Mouse (Mus musculus) hindbrain, postnatal 0 days (tissue): Measurements from ENCODE around the gene Snrnp25. TPM values are rescaled to one million over a fixed set of nuclear protein-coding genes. Genes with fewer than 3 reads are reported as not detected.

ENCODE experiments used
- ATAC-seq: fragments of 200-750 bp; cut with Nextera tagmentation; 2 replicates; pipeline ENCODE4 v1.8.0; 2017; ENCODE audit warnings: mild to moderate bottlenecking, moderate TSS enrichment, moderate library complexity
- DNase-seq: peaks from one replicate; pipeline ENCODE4 v3.0.0-alpha.2; 2015; ENCODE audit warnings: low spot score
- H3K27ac ChIP-seq: fragments of 300-500 bp; sonication (generic); 2 replicates; pipeline ENCODE4 v1.5.1; 2014; ENCODE audit warnings: mild to moderate bottlenecking
- H3K27me3 ChIP-seq: fragments of 300-500 bp; sonication (generic); 2 replicates; pipeline ENCODE4 v1.6.1; 2014; ENCODE audit warnings: low read length, mixed read lengths; ENCODE audit not compliant: insufficient read depth
- H3K36me3 ChIP-seq: fragments of 300-500 bp; sonication (generic); 2 replicates; pipeline ENCODE4 v1.6.1; 2014; ENCODE audit warnings: low read length, mixed read lengths; ENCODE audit not compliant: insufficient read depth
- H3K4me1 ChIP-seq: fragments of 300-500 bp; sonication (generic); 2 replicates; pipeline ENCODE4 v1.6.1; 2014; ENCODE audit warnings: antibody characterized with exemption, low read length, mixed read lengths; ENCODE audit not compliant: insufficient read depth
- H3K4me2 ChIP-seq: fragments of 300-500 bp; sonication (generic); 2 replicates; pipeline ENCODE4 v1.6.1; 2014; ENCODE audit warnings: low read depth, mild to moderate bottlenecking, low read length, moderate library complexity, mixed read lengths
- H3K4me3 ChIP-seq: fragments of 300-500 bp; sonication (generic); 2 replicates; pipeline ENCODE4 v1.5.1; 2014; ENCODE audit warnings: low read length
- H3K9ac ChIP-seq: fragments of 300-500 bp; sonication (generic); replicated peaks from 2 replicates; pipeline ENCODE4 v1.6.1; 2014; ENCODE audit warnings: mild to moderate bottlenecking, low read length, moderate library complexity, mixed read lengths
- H3K9me3 ChIP-seq: fragments of 300-500 bp; sonication (generic); 2 replicates; pipeline ENCODE4 v1.6.1; 2016; ENCODE audit warnings: low read length, mixed read lengths
- CTCF ChIP-seq: IDR thresholded peaks from 2 replicates; pipeline ENCODE4 v1.5.1; 2016; ENCODE audit warnings: antibody characterized with exemption, control low read depth, low read depth
- WGBS: fragments of 180-500 bp; shearing (Covaris S2); extraction: QIAGEN DNeasy Blood & Tissue Kit; methylation state at CpG from one replicate; pipeline ENCODE4 v1.1.7; 2014; 5-methylcytosine and 5-hydroxymethylcytosine counted together
- polyA plus RNA-seq: library from polyadenylated mRNA; unstranded; fragments of >200 nt; fragmentation: Nextera tagmentation; extraction: Ambion mirVana; gene quantifications from 2 replicates; pipeline ENCODE4 v1.2.1, GENCODE M21; 2015
- total RNA-seq: library from RNA; depleted of rRNA; stranded (reverse); fragments of >200 nt; gene quantifications from 2 replicates; pipeline ENCODE4 v1.2.3, GENCODE M21; 2014

The Snrnp25 gene
- total and polyA plus RNA-seq, 2 experiments from 2014 or later: 18.1 to 52.6 TPM

GRCm38 (mm10) chr11:32194086-32194485 lies 11.1 kb upstream of the Snrnp25 start:
- no peak for TF ChIP-seq CTCF
- Histone ChIP-seq H3K27ac (no peak overlapping the region), H3K4me2 (no peak overlapping the region), H3K9me3 (no peaks in the 10 kb centered on the region), H3K36me3 (no peaks in the 10 kb centered on the region), H3K9ac (no peak overlapping the region), H3K27me3 (no peaks in the 10 kb centered on the region), H3K4me3 (no peak overlapping the region), H3K4me1 (0 out of 2 replicates have a peak, but pooled peaks cover 4% of the 10 kb centered on the region)
- 84% methylated on average over 10 of the region's 10 CpGs for WGBS
- no peak for DNase-seq
- no peak for ATAC-seq

GRCm38 (mm10) chr11:32194626-32195025 lies 10.6 kb upstream of the Snrnp25 start:
- H3K4me3 ChIP-seq: no peak overlapping the region
- no peaks in the 10 kb centered on the region for H3K36me3 ChIP-seq
- H3K4me2 ChIP-seq: no peak overlapping the region
- no peak overlapping the region for H3K27ac ChIP-seq
- TF ChIP-seq CTCF: no peak
- 0 out of 2 replicates have a peak, but pooled peaks cover 4% of the 10 kb centered on the region for H3K4me1 ChIP-seq
- ATAC-seq: no peak
- H3K9me3 ChIP-seq: no peaks in the 10 kb centered on the region
- H3K9ac ChIP-seq: no peak overlapping the region
- WGBS: 91% methylated on average over 5 of the region's 5 CpGs
- H3K27me3 ChIP-seq: no peaks in the 10 kb centered on the region
- DNase-seq: no peak

- H3K27me3 ChIP-seq: no peaks in the 10 kb centered on the region
- no peak overlapping the region for H3K27ac ChIP-seq
- 26% methylated on average over 11 of the region's 11 CpGs for WGBS
- TF ChIP-seq CTCF: no peak
- H3K9me3 ChIP-seq: no peaks in the 10 kb centered on the region
- ATAC-seq (no peak), DNase-seq (no peak)
- H3K36me3 ChIP-seq: no peaks in the 10 kb centered on the region
- no peak overlapping the region for H3K4me3 ChIP-seq
- H3K4me1 ChIP-seq: no peaks in the 10 kb centered on the region
- H3K4me2 ChIP-seq: no peak overlapping the region
- no peak overlapping the region for H3K9ac ChIP-seq
Measured at GRCm38 (mm10) chr11:32195867-32196540, 9.2 kb upstream of the Snrnp25 start.

GRCm38 (mm10) chr11:32196727-32197126 lies 8.5 kb upstream of the Snrnp25 start:
- no peaks in the 10 kb centered on the region for H3K9me3 ChIP-seq
- H3K4me2 ChIP-seq: no peak overlapping the region
- no peak overlapping the region for H3K27ac ChIP-seq
- no peak overlapping the region for H3K9ac ChIP-seq
- DNase-seq: no peak
- TF ChIP-seq CTCF: no peak
- H3K27me3 ChIP-seq: no peaks in the 10 kb centered on the region
- H3K36me3 ChIP-seq: no peaks in the 10 kb centered on the region
- WGBS: 80% methylated on average over 6 of the region's 6 CpGs
- H3K4me3 ChIP-seq: no peak overlapping the region
- no peaks in the 10 kb centered on the region for H3K4me1 ChIP-seq
- ATAC-seq: no peak

GRCm38 (mm10) chr11:32197766-32198165 lies 7.4 kb upstream of the Snrnp25 start:
- no peak for TF ChIP-seq CTCF
- Histone ChIP-seq H3K4me3 (no peak overlapping the region), H3K9ac (no peak overlapping the region), H3K4me1 (no peaks in the 10 kb centered on the region), H3K27ac (no peak overlapping the region), H3K9me3 (no peaks in the 10 kb centered on the region), H3K36me3 (no peaks in the 10 kb centered on the region), H3K4me2 (no peak overlapping the region), H3K27me3 (no peaks in the 10 kb centered on the region)
- 68% methylated on average over 3 of the region's 3 CpGs for WGBS
- DNase-seq: no peak
- ATAC-seq: no peak

GRCm38 (mm10) chr11:32198256-32198955 lies 6.8 kb upstream of the Snrnp25 start:
- no peak for DNase-seq
- Histone ChIP-seq H3K9me3 (no peaks in the 10 kb centered on the region), H3K4me1 (no peaks in the 10 kb centered on the region), H3K27me3 (no peaks in the 10 kb centered on the region), H3K4me3 (no peak overlapping the region), H3K4me2 (no peak overlapping the region), H3K9ac (no peak overlapping the region), H3K27ac (no peak overlapping the region), H3K36me3 (no peaks in the 10 kb centered on the region)
- ATAC-seq: no peak
- TF ChIP-seq CTCF: no peak
- WGBS: 77% methylated on average over 14 of the region's 14 CpGs

- Histone ChIP-seq H3K36me3 (no peaks in the 10 kb centered on the region), H3K4me2 (no peak overlapping the region), H3K27ac (no peak overlapping the region), H3K9ac (no peak overlapping the region), H3K4me3 (no peak overlapping the region), H3K9me3 (no peaks in the 10 kb centered on the region), H3K4me1 (no peaks in the 10 kb centered on the region), H3K27me3 (no peaks in the 10 kb centered on the region)
- ATAC-seq: no peak
- TF ChIP-seq CTCF: no peak
- 45% methylated on average over 6 of the region's 6 CpGs for WGBS
- DNase-seq: no peak
Measured at GRCm38 (mm10) chr11:32199230-32199629, 6.0 kb upstream of the Snrnp25 start.
